Mouse (Mus musculus) cerebellum, postnatal 36 days (tissue): ENCODE data around the gene Pou2f1.
A peak's percentile ranks its signal among the peaks of the same experiment; 100 is the strongest.

Source experiments
- DNase-seq, 2 experiments: peaks; one replicate each; pipeline ENCODE4 v3.0.0; 2021 to 2022; ENCODE audit warnings: mixed read lengths in 2 of 2

The Pou2f1 gene

GRCm38 (mm10) chr1:165866630-165867280 lies 135.7 kb downstream of the Pou2f1 start:
- DNase-seq = no peak

DNA sequence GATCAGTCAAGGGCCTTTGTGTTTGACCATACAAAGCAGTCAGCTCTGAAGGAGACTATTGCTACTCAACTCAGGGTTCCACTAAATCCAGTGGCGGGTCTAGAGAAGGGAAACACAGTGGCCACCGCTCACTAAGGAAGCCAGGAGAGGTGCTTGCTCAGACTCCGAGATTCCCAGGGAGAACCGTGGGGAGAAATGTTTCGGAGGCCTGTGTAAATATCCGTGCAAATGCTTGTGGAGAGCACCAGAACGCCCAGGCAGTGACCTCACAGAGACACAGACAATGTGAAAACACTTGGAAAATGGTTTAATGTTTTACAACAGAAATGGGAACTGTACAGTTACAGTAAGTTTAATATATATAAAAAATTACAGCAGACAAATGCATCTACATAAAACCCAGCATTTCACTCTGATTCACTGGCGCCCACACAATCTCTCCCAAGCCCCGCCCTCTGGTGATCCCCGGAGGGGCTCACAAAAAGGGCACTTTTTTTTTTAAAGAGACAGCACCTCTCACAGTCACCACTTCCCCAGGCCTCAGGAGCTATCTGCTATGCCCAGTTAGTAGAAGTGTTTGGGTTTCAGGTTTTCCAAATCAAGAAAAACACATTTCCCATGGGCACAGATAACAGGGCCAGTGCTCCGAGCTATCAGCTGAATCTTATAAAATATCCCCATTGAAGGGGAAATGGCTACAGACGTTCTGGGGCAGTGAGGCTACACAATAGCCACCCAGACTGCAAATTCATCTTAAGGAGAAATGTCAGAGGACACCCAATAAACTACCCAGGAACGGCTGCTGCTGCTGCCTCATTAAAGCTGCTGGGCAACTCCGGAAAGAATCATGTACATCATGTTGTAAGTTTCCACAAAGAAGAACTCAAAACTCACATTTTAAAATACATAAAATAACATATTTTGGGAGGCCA lies 137.3 kb downstream of the Pou2f1 start:
- no peak for DNase-seq

DNA sequence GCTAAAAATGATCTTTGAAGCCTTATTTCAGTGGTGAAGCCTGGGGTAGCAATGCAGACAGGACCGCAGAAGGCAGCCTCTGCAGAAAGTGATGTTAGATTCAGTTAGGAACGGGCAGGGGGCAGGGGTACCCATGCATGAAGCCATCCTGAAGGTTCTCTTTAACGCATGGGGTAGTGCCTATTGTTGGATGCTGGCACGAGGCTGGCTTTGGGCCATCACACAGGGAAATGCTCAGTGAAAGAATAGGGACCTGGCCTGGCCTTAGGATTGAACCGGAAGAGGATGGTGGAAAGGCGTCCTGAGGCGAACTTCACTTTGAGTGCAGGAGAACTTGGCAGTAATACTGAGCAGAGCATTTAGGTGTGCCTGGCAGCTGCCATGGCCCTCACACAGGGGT lies 140.4 kb downstream of the Pou2f1 start:
- no peak for DNase-seq

- no peak for DNase-seq
Observed at GRCm38 (mm10) chr1:165861235-165861609, 141.3 kb downstream of the Pou2f1 start.

- no peak for DNase-seq
Observed at GRCm38 (mm10) chr1:165860373-165861234, 141.9 kb downstream of the Pou2f1 start.

DNA sequence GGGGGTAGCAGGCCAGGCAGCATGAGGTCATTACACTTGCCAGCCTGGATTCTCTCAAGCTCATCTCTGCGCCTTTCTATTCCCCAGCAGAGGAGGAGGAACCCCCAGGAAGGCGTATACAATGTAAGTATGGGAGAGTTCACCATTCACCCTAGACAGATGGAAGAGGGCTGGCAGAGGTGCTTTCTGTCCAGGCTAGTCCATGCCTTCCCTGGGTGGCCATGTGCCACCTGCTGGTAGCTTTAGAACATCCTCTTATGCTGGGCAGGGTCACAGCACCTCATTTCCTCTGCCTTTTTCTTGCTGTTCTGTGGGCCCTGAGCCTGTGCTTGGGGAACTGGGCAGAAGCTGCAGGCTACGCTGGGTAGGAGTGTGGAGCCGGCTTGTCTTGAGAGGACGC lies 144.1 kb downstream of the Pou2f1 start:
- DNase-seq = no peak

DNA sequence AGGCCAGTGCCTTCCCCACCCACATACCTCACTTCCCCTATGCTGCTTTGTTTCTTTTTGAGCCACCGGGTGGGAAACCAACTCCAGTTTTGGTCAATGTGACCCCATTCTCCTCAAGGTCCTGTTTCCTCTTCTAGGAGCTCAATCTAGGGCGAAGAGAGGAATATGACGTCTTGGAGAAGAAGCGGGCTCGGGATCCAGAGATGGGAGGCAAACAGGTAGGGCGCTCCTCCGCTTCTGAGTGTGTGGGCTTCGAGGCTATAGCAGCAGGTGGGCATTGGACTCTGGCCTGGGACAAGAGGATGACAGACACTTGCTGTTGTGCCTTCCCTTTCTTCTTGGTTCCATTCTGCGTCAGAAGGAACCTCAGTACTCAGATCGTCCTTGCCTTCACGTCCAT lies 145.2 kb downstream of the Pou2f1 start:
- DNase-seq = no peak

- DNase-seq = no peak
Observed at GRCm38 (mm10) chr1:165855759-165856545, 146.5 kb downstream of the Pou2f1 start.

GRCm38 (mm10) chr1:165853729-165854420 lies 148.6 kb downstream of the Pou2f1 start:
- DNase-seq = peak; percentile 69 to 73

DNA sequence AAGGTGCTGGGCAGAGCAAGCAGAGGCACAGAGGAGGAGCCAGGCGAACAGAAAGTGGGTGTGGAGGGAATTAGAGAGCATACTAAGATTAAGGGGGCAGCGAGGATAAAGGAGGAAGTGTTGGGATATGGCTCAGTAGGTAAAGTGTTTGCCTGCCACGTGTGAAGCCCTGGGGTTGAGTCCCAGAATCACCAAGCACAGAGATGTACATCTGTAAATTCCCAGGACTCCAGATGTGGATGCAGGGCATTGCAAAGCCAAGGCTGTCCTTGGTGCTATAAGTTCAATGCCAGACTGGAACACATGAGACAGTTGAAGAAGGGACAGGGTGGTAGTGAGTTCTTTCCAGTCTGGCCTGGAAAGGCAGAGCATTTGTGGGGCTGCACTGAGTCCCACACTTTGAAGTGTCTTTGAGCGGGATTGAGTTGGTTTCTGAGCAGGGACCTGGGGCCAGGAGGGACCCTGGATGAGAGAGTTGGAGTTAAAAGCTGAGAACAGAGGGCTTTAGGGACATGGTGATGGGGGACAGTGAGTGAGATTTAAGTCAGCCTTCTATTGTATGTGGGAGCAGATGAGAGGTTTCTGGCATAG lies 149.3 kb downstream of the Pou2f1 start:
- DNase-seq = no peak

GRCm38 (mm10) chr1:165852131-165852530 lies 150.3 kb downstream of the Pou2f1 start:
- DNase-seq = no peak

DNA sequence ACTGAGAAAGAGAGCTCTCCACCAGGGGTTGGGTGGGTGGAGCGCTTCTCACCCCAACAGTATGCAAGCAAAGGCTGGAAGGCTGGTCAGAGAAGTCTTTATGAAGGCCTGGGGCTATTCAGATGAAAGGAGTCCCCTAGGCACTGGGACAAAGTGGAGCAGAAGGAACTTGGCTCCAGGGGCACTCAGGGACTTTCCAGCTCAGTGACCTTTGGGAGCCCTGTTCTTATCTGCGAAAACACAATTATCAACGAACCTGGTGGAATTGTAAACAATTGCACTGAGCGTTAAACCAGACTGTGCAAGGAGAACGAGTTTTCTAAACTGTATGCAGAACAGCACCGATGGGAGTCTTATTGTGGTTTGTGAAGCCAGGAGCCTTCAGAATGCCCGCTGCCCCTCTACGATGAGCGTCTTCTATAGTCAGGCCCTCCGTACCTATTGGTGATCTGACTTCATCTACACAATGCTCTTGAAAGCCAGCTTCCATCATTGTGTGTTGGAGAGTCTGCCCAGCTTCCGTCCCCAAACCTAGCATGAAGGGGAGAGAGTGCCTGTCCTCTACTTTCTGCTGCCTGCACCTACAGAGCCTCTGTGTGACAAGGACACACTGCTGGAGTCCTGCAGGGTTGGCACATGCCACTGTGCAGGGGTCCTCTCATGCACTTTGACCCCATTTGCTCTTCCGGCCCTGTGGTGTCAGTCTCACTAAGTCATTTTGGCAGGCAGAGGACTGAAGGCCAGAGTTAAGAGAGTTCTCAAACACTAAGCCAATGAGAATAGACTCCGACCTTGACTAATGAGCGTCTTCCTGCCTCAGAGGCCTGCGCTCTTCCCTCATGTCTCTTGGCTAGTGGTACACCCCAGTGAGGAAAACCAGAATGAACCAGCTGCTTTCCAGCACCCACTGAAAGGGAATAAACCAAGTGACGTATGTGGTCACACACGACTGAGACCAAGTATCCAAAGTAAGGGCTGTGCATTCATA lies 152.7 kb downstream of the Pou2f1 start:
- DNase-seq = no peak

GRCm38 (mm10) chr1:165848881-165849280 lies 153.6 kb downstream of the Pou2f1 start:
- DNase-seq = no peak

DNA sequence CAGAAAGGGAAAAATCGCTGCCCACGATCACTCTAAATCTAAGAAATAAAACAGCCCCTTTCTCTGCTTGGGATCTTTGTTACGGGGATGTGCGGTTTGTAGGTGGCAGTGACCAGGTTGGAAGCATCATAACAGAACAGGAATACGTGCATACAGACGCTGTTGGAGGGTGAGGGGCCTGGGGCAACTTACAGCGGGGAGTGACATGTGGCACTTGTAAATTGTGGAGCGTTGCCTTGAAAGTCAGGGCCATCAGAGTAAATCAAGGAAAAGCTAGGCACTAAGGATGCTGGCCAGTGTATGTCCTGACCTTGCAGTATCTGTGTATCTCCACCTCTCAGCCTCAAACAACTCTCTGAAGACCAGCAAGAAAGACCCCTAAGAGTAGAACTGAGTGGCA lies 154.1 kb downstream of the Pou2f1 start:
- DNase-seq = no peak

GRCm38 (mm10) chr1:165845366-165845765 lies 157.1 kb downstream of the Pou2f1 start:
- no peak for DNase-seq

- DNase-seq = no peak
Observed at GRCm38 (mm10) chr1:165844956-165845355, 157.5 kb downstream of the Pou2f1 start.

- no peak for DNase-seq
Observed at GRCm38 (mm10) chr1:165844466-165844951, 158.0 kb downstream of the Pou2f1 start.

- no peak for DNase-seq
Observed at GRCm38 (mm10) chr1:165843586-165843985, 158.9 kb downstream of the Pou2f1 start.

DNA sequence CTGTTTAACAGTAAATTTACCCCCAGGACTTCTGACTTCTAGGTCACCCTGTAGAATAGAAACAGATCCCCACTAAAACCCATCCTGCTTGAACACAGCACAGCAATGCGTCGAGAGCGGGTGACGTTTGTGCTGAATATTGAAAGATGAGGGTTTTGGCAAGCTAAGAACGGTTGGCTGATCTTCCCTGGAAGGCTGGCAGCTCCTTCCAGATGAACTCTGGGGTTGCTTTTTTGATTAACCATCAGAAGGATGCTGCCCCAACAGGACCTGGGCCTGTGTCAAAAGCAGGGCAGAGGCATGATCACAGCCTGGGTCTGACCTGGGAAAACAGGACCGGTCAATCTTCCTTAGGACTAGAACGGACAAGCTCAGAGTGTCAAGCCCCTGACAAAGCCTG lies 160.3 kb downstream of the Pou2f1 start:
- DNase-seq = no peak
